ENCODE assay signal across 8 mouse cellular contexts in the genomic region with DNA sequence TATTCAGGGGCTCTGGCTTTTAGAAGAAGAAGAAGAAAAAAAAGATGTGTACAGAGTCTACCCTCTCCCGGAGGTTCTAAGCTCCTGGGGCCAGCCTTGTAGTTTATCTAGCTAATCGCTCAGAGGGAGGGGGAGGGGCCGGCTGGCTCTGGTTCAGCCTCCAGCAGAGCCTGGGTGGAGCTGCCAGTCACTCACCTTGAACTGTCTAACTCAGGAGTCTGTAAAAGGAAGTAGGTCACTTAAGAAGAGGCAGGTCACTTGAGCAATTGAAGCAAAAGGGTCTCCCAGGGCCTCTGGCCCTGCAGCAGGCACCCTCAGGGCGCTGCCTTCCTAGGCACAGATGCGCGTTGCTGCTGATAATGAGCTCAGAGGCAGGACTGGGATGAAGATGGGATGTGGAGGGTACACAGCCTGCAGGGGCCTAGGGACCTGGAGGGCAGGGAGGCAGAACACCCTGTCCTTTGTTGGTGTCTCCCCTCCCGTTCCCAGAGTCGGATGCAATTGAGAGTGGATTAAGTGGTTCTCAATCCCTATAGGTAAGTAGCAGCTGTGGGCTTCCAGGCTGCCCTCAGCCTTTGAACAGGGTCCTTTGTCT. TPM values are rescaled to one million over a fixed set of nuclear protein-coding genes. Genes with fewer than 3 reads are reported as not detected.
DNase-seq lines count a peak whose midpoint lies in the region; ATAC-seq lines count a peak whose summit lies in the region.

No protein-coding gene starts in this region.

- no peak overlapping the region for H3K4me3 ChIP-seq in kidney, embryonic 16.5 days (ENCODE audit: low read length)

- ATAC-seq in kidney, embryonic 16.5 days (ENCODE audit: low FRiP score, low TSS enrichment), result no peak
- ATAC-seq in monocyte, adult 5-6 weeks (replicated peaks; ENCODE audit: insufficient number of reproducible peaks, low FRiP score, low TSS enrichment, poor library complexity, severe bottlenecking), result no peak

- H3K27ac ChIP-seq in kidney, embryonic 16.5 days (ENCODE audit: low read length), result peak overlapping the region; percentile 48

- H3K9me3 ChIP-seq in kidney, embryonic 16.5 days (ENCODE audit: low read length), result no peaks in the 10 kb centered on the region

- 36% methylated on average over 8 of the region's 8 CpGs for WGBS in kidney, embryonic 16.5 days

- no peaks in the 10 kb centered on the region for H3K36me3 ChIP-seq in kidney, embryonic 16.5 days (ENCODE audit: insufficient read depth, low read length)

- no peak overlapping the region for H3K4me2 ChIP-seq in kidney, embryonic 16.5 days (replicated peaks; ENCODE audit: low read depth, low read length)

- peak; percentile 52 to 70 for DNase-seq in cerebellum, postnatal 25 days
- DNase-seq in cerebellum, postnatal 36 days, result no peak
- DNase-seq in adrenal gland, adult 2 months, result peak; percentile 79
- peak; percentile 48 to 71 for DNase-seq in lung, postnatal 4 days
- no peak for DNase-seq in ovary, postnatal 14 days (ENCODE audit: low spot score)
- no peak for DNase-seq in ovary, postnatal 10 days (ENCODE audit: low spot score)

- no peaks in the 10 kb centered on the region for H3K27me3 ChIP-seq in kidney, embryonic 16.5 days (ENCODE audit: insufficient read depth, low read length)

- peaks cover 35% of the 10 kb centered on the region for H3K4me1 ChIP-seq in kidney, embryonic 16.5 days (ENCODE audit: insufficient read depth, low read length)

- no peak overlapping the region for H3K9ac ChIP-seq in kidney, embryonic 16.5 days (replicated peaks; ENCODE audit: low read length)

RNA-seq across cellular contexts. Expression of gene Clstn1, which starts 18.7 kb away (rescaled TPM):
- 100 to 1,000 TPM in 1 of 2 experiments, 10 to 100 TPM in 1; 98.4 to 110 TPM for total RNA-seq in adrenal gland, adult 2 months (2021)
- polyA plus RNA-seq in adrenal gland, adult 2 months (2012; rRNA removed), result 44.5 and 48.8 TPM in 2 replicates
- 13.3 and 14.1 TPM in 2 replicates for polyA plus RNA-seq in kidney, embryonic 16.5 days (2015; fragmentation: Nextera tagmentation; extraction: Ambion mirVana)
- 0.43 to 4.3 TPM (median 1.2 TPM) in 3 replicates for total RNA-seq in monocyte, adult 5-6 weeks (2017)

RNA-seq across cellular contexts. Expression of gene Ctnnbip1, which starts 49.5 kb away (rescaled TPM):
- 10 to 100 TPM; 19.4 to 25.3 TPM for total RNA-seq in adrenal gland, adult 2 months (2021)
- polyA plus RNA-seq in adrenal gland, adult 2 months (2012; rRNA removed), result 26.2 and 26.4 TPM in 2 replicates
- polyA plus RNA-seq in kidney, embryonic 16.5 days (2015; fragmentation: Nextera tagmentation; extraction: Ambion mirVana), result 54.1 and 57.4 TPM in 2 replicates
- total RNA-seq in monocyte, adult 5-6 weeks (2017), result 2.7 to 6.5 TPM (median 4.1 TPM) in 3 replicates

Comparison
In these comparisons a context has a peak if more than half of its experiments do, and no peak if none do; other contexts are left out.
1. DNase-seq: peak in cerebellum, postnatal 25 days (2 of 2), adrenal gland, adult 2 months (single experiment) and lung, postnatal 4 days (2 of 2); none in cerebellum, postnatal 36 days (0 of 2), ovary, postnatal 14 days (single experiment) and ovary, postnatal 10 days (single experiment).
2. RNA of gene Clstn1, which starts 18.7 kb away (total RNA-seq): 98.4 to 110 TPM in adrenal gland, adult 2 months; 0.43 to 4.3 TPM in monocyte, adult 5-6 weeks; every median in the first group is over 10 times any median in the second.